ENCODE assay signal across 10 mouse cellular contexts in the genomic region with DNA sequence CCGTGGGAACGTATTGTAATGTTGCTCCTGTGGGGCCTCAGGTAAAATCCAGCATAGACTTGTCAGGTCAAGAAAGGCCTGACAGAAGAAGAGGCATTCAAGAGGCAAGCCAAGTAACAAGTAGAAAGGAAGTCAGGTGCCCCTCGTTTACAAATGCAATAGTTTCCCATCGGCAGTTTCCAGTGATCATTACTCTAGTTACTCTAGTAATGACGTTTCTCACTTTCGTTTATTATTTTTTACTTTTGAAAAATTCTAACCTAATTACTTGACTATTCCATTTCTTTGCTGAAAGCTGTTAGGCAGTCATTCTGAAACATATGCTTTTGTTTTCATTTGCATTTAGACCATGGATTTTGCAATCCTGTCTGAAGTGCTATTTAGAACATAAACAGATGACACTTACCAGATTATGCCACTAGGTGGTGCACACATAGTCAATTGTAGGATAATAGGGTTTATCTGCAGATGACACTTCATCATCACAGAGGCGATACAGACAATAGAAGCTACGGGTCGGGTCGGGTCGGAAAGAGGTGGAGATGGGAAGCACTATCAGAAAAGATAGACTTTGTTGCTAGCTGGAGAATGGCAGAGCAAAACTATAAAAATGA.
DNase-seq lines count a peak whose midpoint lies in the region; ATAC-seq and TF ChIP-seq lines count a peak whose summit lies in the region.
"Had no signal": no experiment of that assay in that cellular context is flagged by ENCODE, and none has a peak within 500 bp of the region (broad histone marks: within the 10 kb centered on the region; RNA-seq: fewer than 3 reads in every experiment).

No protein-coding gene starts in this region.

- H3K27me3 ChIP-seq in liver, embryonic 14.5 days (ENCODE audit: control insufficient read depth, insufficient read depth, low read length): no peaks in the 10 kb centered on the region
- no peaks in the 10 kb centered on the region for H3K27me3 ChIP-seq in liver, embryonic 11.5 days (replicated peaks; ENCODE audit: control insufficient read depth, insufficient read depth, low read length)
- no peaks in the 10 kb centered on the region for H3K27me3 ChIP-seq in hindbrain, postnatal 0 days (ENCODE audit: insufficient read depth, low read length)
- no peaks in the 10 kb centered on the region for H3K27me3 ChIP-seq in midbrain, embryonic 15.5 days (replicated peaks)
- H3K27me3 ChIP-seq: megakaryocyte, embryonic 14.5 days had no signal

- TF ChIP-seq CTCF in liver, embryonic 14.5 days (IDR thresholded peaks at IDR 0.05; ENCODE audit: low read depth): peak; percentile 51
- peak; percentile 32; the same call in 1 of the 2 replicates for TF ChIP-seq CTCF in brain, embryonic 14.5 days (IDR thresholded peaks at IDR 0.05; ENCODE audit: borderline replicate concordance, extremely low read depth, insufficient read depth, insufficient read length)
- peak; percentile 83 for TF ChIP-seq CTCF in hindbrain, postnatal 0 days (IDR thresholded peaks at IDR 0.05; ENCODE audit: low read depth)

- WGBS in liver, embryonic 14.5 days (ENCODE audit: insufficient replicate concordance): 47% methylated on average over 11 of the region's 11 CpGs
- 62% methylated on average over 11 of the region's 11 CpGs for WGBS in liver, embryonic 11.5 days
- WGBS in hindbrain, postnatal 0 days: 58% methylated on average over 11 of the region's 11 CpGs
- WGBS in midbrain, embryonic 15.5 days: 64% methylated on average over 11 of the region's 11 CpGs

- no peaks in the 10 kb centered on the region for H3K9me3 ChIP-seq in liver, embryonic 14.5 days (ENCODE audit: control insufficient read depth, low read length)
- H3K9me3 ChIP-seq in liver, embryonic 11.5 days (ENCODE audit: control insufficient read depth, low read length): no peaks in the 10 kb centered on the region
- no peaks in the 10 kb centered on the region for H3K9me3 ChIP-seq in hindbrain, postnatal 0 days (ENCODE audit: low read length)
- H3K9me3 ChIP-seq in midbrain, embryonic 15.5 days: no peaks in the 10 kb centered on the region
- H3K9me3 ChIP-seq: megakaryocyte, embryonic 14.5 days had no signal

- H3K4me1 ChIP-seq in liver, embryonic 14.5 days (replicated peaks; ENCODE audit: control insufficient read depth in 2 of 2, insufficient read depth in 2 of 2, low read length in 1 of 2): no peaks in the 10 kb centered on the region
- H3K4me1 ChIP-seq in liver, embryonic 11.5 days (replicated peaks; ENCODE audit: control insufficient read depth, insufficient read depth, low read length): no peaks in the 10 kb centered on the region
- no peaks in the 10 kb centered on the region for H3K4me1 ChIP-seq in hindbrain, postnatal 0 days (ENCODE audit: insufficient read depth, low read length)
- no peaks in the 10 kb centered on the region for H3K4me1 ChIP-seq in midbrain, embryonic 15.5 days
- H3K4me1 ChIP-seq: megakaryocyte, embryonic 14.5 days had no signal

- H3K27ac ChIP-seq in liver, embryonic 14.5 days: no peak overlapping the region
- H3K27ac ChIP-seq in liver, embryonic 11.5 days (ENCODE audit: low read depth, low read length): no peak overlapping the region
- no peak overlapping the region for H3K27ac ChIP-seq in hindbrain, postnatal 0 days
- no peak overlapping the region for H3K27ac ChIP-seq in midbrain, embryonic 15.5 days

- no peak overlapping the region for H3K4me3 ChIP-seq in liver, embryonic 14.5 days (ENCODE audit: insufficient read depth in 1 of 2, low read depth in 2 of 2, low read length in 2 of 2)
- H3K4me3 ChIP-seq in liver, embryonic 11.5 days (ENCODE audit: low read depth, low read length): no peak overlapping the region
- no peak overlapping the region for H3K4me3 ChIP-seq in hindbrain, postnatal 0 days (ENCODE audit: low read length)
- H3K4me3 ChIP-seq in midbrain, embryonic 15.5 days: no peak overlapping the region
- H3K4me3 ChIP-seq: megakaryocyte, embryonic 14.5 days had no signal

- TF ChIP-seq EP300 in liver, embryonic 14.5 days (IDR thresholded peaks at IDR 0.05; ENCODE audit: low read depth): no peak

- H3K4me2 ChIP-seq in liver, embryonic 14.5 days (ENCODE audit: low read depth): no peak overlapping the region
- H3K4me2 ChIP-seq in liver, embryonic 11.5 days: no peak overlapping the region
- 0 out of 2 replicates have a peak overlapping the region, but pooled peaks have one; percentile 4 for H3K4me2 ChIP-seq in hindbrain, postnatal 0 days (ENCODE audit: low read depth, low read length)
- peak overlapping the region; percentile 23 for H3K4me2 ChIP-seq in midbrain, embryonic 15.5 days

- DNase-seq in cerebellum, adult 8-10 months: peak; percentile 9
- DNase-seq in cerebellum, adult 9-11 months: no peak
- peak in 1 of 3 experiments; percentile 1 for DNase-seq in liver, embryonic 14.5 days (ENCODE audit: low read depth in 3 of 3, low spot score in 3 of 3)
- no peak for DNase-seq in liver, embryonic 11.5 days (ENCODE audit: low spot score)
- DNase-seq in brain, embryonic 14.5 days (ENCODE audit: low read depth): peak; percentile 78
- DNase-seq in hindbrain, postnatal 0 days (ENCODE audit: low spot score): peak; percentile 86

- H3K36me3 ChIP-seq in liver, embryonic 14.5 days (replicated peaks; ENCODE audit: control insufficient read depth, insufficient read depth, low read depth): no peaks in the 10 kb centered on the region
- H3K36me3 ChIP-seq in liver, embryonic 11.5 days (ENCODE audit: control insufficient read depth, insufficient read depth, low read length): no peaks in the 10 kb centered on the region
- H3K36me3 ChIP-seq in hindbrain, postnatal 0 days (ENCODE audit: insufficient read depth, low read length): no peaks in the 10 kb centered on the region
- H3K36me3 ChIP-seq in midbrain, embryonic 15.5 days (replicated peaks): no peaks in the 10 kb centered on the region
- H3K36me3 ChIP-seq: G1E had no signal

- no peak for ATAC-seq in liver, embryonic 14.5 days (ENCODE audit: insufficient read depth)
- ATAC-seq in liver, embryonic 11.5 days (replicated peaks; ENCODE audit: low FRiP score): no peak
- peak; percentile 59 for ATAC-seq in hindbrain, postnatal 0 days
- peak; percentile 75 for ATAC-seq in midbrain, embryonic 15.5 days (replicated peaks)
- ATAC-seq in erythroblast, adult 5-6 weeks (replicated peaks; ENCODE audit: low FRiP score, poor library complexity, severe bottlenecking): no peak

- H3K9ac ChIP-seq in liver, embryonic 14.5 days (replicated peaks): no peak overlapping the region
- no peak overlapping the region for H3K9ac ChIP-seq in liver, embryonic 11.5 days (ENCODE audit: low read depth, low read length)
- no peak overlapping the region for H3K9ac ChIP-seq in hindbrain, postnatal 0 days (replicated peaks; ENCODE audit: low read length)
- no peak overlapping the region for H3K9ac ChIP-seq in midbrain, embryonic 15.5 days

- no peak for TF ChIP-seq POLR2A in brain, embryonic 14.5 days (IDR thresholded peaks at IDR 0.05; ENCODE audit: borderline replicate concordance, extremely low read depth, insufficient read depth, insufficient read length, poor library complexity, severe bottlenecking)

Comparison
In these comparisons a context has a peak if more than half of its experiments do, and no peak if none do; other contexts are left out.
1. DNase-seq: peak in cerebellum, adult 8-10 months (single experiment), brain, embryonic 14.5 days (single experiment) and hindbrain, postnatal 0 days (single experiment); none in cerebellum, adult 9-11 months (single experiment) and liver, embryonic 11.5 days (single experiment).
2. ATAC-seq: peak in hindbrain, postnatal 0 days (single experiment) and midbrain, embryonic 15.5 days (single experiment); none in liver, embryonic 14.5 days (single experiment), liver, embryonic 11.5 days (single experiment) and erythroblast, adult 5-6 weeks (single experiment).
3. H3K4me2 ChIP-seq: peak in hindbrain, postnatal 0 days (single experiment) and midbrain, embryonic 15.5 days (single experiment); none in liver, embryonic 14.5 days (single experiment) and liver, embryonic 11.5 days (single experiment).
4. CTCF ChIP-seq: peak in every context shown above with its lines; median percentile 83 in hindbrain, postnatal 0 days; 51 in liver, embryonic 14.5 days; 32 in brain, embryonic 14.5 days.